Mouse (Mus musculus): ENCODE results near the gene Uap1. TPM values are rescaled to one million over a fixed set of nuclear protein-coding genes. Genes with fewer than 3 reads are reported as not detected.

Gene Uap1
- 10 to 100 TPM; 17.0 to 17.3 TPM for polyA plus RNA-seq (2017; shearing (Covaris generic))

GRCm38 (mm10) chr1:170174814-170175332 is at the start of gene Uap1:
Gene Uap1, minus strand, starts transcription at chr1:170174957.
- peak; percentile 93 for ATAC-seq

- no peak for ATAC-seq
Measured at GRCm38 (mm10) chr1:170223276-170223675, 48.5 kb upstream of the Uap1 start.

- ATAC-seq = no peak
Measured at GRCm38 (mm10) chr1:170220351-170220750, 45.6 kb upstream of the Uap1 start.

GRCm38 (mm10) chr1:170218091-170218884 is 43.5 kb upstream of the Uap1 start:
- ATAC-seq = peak; percentile 68

- ATAC-seq = no peak
Measured at GRCm38 (mm10) chr1:170215590-170215989, 40.8 kb upstream of the Uap1 start.

GRCm38 (mm10) chr1:170214757-170215522 is 40.2 kb upstream of the Uap1 start, which contains the start of gene Uhmk1:
Gene Uhmk1, minus strand, starts transcription at chr1:170215397.
- ATAC-seq = peak; percentile 88

GRCm38 (mm10) chr1:170214383-170214756 is 39.6 kb upstream of the Uap1 start:
- no peak for ATAC-seq

- no peak for ATAC-seq
Measured at GRCm38 (mm10) chr1:170213181-170213879, 38.6 kb upstream of the Uap1 start.

GRCm38 (mm10) chr1:170206395-170206794 is 31.6 kb upstream of the Uap1 start:
- ATAC-seq = no peak

GRCm38 (mm10) chr1:170200379-170200778 is 25.6 kb upstream of the Uap1 start:
- ATAC-seq = peak; percentile 43

GRCm38 (mm10) chr1:170196211-170196610 is 21.5 kb upstream of the Uap1 start:
- ATAC-seq = no peak

GRCm38 (mm10) chr1:170191925-170192324 is 17.2 kb upstream of the Uap1 start:
- ATAC-seq = no peak

GRCm38 (mm10) chr1:170190225-170190624 is 15.5 kb upstream of the Uap1 start:
- no peak for ATAC-seq

GRCm38 (mm10) chr1:170188601-170189000 is 13.8 kb upstream of the Uap1 start:
- ATAC-seq = no peak

GRCm38 (mm10) chr1:170186531-170186930 is 11.8 kb upstream of the Uap1 start:
- ATAC-seq = no peak

- no peak for ATAC-seq
Measured at GRCm38 (mm10) chr1:170185137-170185536, 10.4 kb upstream of the Uap1 start.

GRCm38 (mm10) chr1:170182706-170183105 is 7.9 kb upstream of the Uap1 start:
- ATAC-seq = no peak

- ATAC-seq = no peak
Measured at GRCm38 (mm10) chr1:170176661-170177239, 2.0 kb upstream of the Uap1 start.

- no peak for ATAC-seq
Measured at GRCm38 (mm10) chr1:170175848-170176247, 1.1 kb upstream of the Uap1 start.

- ATAC-seq = peak; percentile 19
Measured at GRCm38 (mm10) chr1:170173991-170174813, 555 bp downstream of the Uap1 start.

- peak; percentile 93 for ATAC-seq
Measured at GRCm38 (mm10) chr1:170167781-170168180, 7.0 kb downstream of the Uap1 start.

GRCm38 (mm10) chr1:170164913-170165312 is 9.8 kb downstream of the Uap1 start:
- no peak for ATAC-seq
